Mouse (Mus musculus) cerebellum, adult 2 months (tissue): ENCODE results near the gene Sfrp2.

ENCODE experiments used
- CTCF ChIP-seq: fragments of 200-500 bp; IDR thresholded peaks from 2 replicates; pipeline ENCODE4 v1.5.1; 2011; ENCODE audit warnings: low read depth, mild to moderate bottlenecking, control low read depth, low read length, moderate library complexity, borderline replicate concordance; ENCODE audit not compliant: insufficient read depth
- POLR2A ChIP-seq: fragments of 200-500 bp; IDR thresholded peaks from 2 replicates; pipeline ENCODE4 v1.6.1; 2011; ENCODE audit warnings: low read length, control low read depth, borderline replicate concordance; ENCODE audit not compliant: insufficient read depth

DNA sequence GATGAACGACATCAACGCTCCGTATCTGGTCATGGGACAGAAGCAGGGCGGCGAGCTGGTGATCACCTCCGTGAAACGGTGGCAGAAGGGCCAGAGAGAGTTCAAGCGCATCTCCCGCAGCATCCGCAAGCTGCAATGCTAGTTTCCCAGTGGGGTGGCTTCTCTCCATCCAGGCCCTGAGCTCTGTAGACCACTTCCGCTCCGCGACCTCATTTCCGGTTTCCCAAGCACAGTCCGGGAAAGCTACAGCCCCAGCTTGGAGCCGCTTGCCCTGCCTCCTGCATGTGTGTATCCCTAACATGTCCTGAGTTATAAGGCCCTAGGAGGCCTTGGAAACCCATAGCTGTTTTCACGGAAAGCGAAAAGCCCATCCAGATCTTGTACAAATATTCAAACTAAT, 7.2 kb downstream of the Sfrp2 start:
- TF ChIP-seq CTCF = no peak
- no peak for TF ChIP-seq POLR2A
